Mouse (Mus musculus) CH12.LX (cell line): ENCODE measurements around the gene Rptor. TPM values are rescaled to one million over a fixed set of nuclear protein-coding genes. Genes with fewer than 3 reads are reported as not detected.

Source experiments
- DNase-seq: peaks from one replicate; pipeline ENCODE4 v3.0.0-alpha.2; 2013; ENCODE audit errors: extremely low read depth
- H3K27ac ChIP-seq: 2 replicates; pipeline ENCODE4 v1.5.1; 2012; ENCODE audit warnings: low read depth, mild to moderate bottlenecking, control low read depth, moderate library complexity; ENCODE audit not compliant: insufficient read depth
- H3K27me3 ChIP-seq: replicated peaks from 2 replicates; pipeline ENCODE3; 2012; ENCODE audit warnings: inconsistent platforms
- H3K36me3 ChIP-seq, 2 experiments: replicated peaks in 1 of 2; 2 replicates each; pipeline versions ENCODE3 to v1.6.1; 2012; ENCODE audit warnings: inconsistent platforms in 1 of 2, low read length in 1 of 2, mild to moderate bottlenecking in 1 of 2, mixed read lengths in 1 of 2, moderate library complexity in 1 of 2; ENCODE audit not compliant: control insufficient read depth in 1 of 2, insufficient read depth in 1 of 2
- H3K4me1 ChIP-seq, 2 experiments: 2 replicates each; pipeline ENCODE4 v1.6.1; 2012; ENCODE audit warnings: inconsistent platforms in 1 of 2, moderate library complexity in 1 of 2; ENCODE audit not compliant: insufficient read depth in 2 of 2, control insufficient read depth in 1 of 2
- H3K4me2 ChIP-seq: 2 replicates; pipeline ENCODE4 v1.6.1; 2012; ENCODE audit warnings: low read depth, mild to moderate bottlenecking, control low read depth; ENCODE audit not compliant: poor library complexity, insufficient read depth, severe bottlenecking
- H3K4me3 ChIP-seq, 3 experiments: fragments of 150-350 bp in 1 of 3; sonication (generic) in 1 of 3; replicated peaks in 1 of 3; 2 replicates each; pipeline versions ENCODE3 to v1.5.1; 2011 to 2012; ENCODE audit warnings: low read depth in 2 of 3, low read length in 2 of 3, mild to moderate bottlenecking in 2 of 3, moderate library complexity in 2 of 3, control low read depth in 1 of 3, improper control_type of control experiment in 1 of 3, inconsistent platforms in 1 of 3, mixed read lengths in 1 of 3; ENCODE audit not compliant: poor library complexity in 1 of 3
- H3K79me2 ChIP-seq: replicated peaks from 2 replicates; pipeline ENCODE4 v1.6.1; 2012; ENCODE audit warnings: mild to moderate bottlenecking, moderate library complexity; ENCODE audit not compliant: control insufficient read depth, poor library complexity, insufficient read depth, severe bottlenecking; ENCODE audit errors: extremely low read depth
- H3K9ac ChIP-seq: 2 replicates; pipeline ENCODE4 v1.6.1; 2012; ENCODE audit warnings: low read depth, mild to moderate bottlenecking, control low read depth, moderate library complexity; ENCODE audit not compliant: insufficient read depth
- H3K9me3 ChIP-seq: replicated peaks from 2 replicates; pipeline ENCODE3; 2012; ENCODE audit warnings: low read length, inconsistent platforms, mixed read lengths
- CHD1 ChIP-seq: IDR thresholded peaks from 2 replicates; pipeline ENCODE4 v1.6.1; 2012; ENCODE audit warnings: low read depth, low read length, improper control_type of control experiment, inconsistent platforms
- CHD2 ChIP-seq: IDR thresholded peaks from 2 replicates; pipeline ENCODE4 v1.6.1; 2011; ENCODE audit warnings: low read length, improper control_type of control experiment
- CTCF ChIP-seq, 2 experiments: IDR thresholded peaks in 1 of 2; conservative IDR thresholded peaks in 1 of 2; 2 replicates each; pipeline ENCODE4 v1.5.1; 2011 to 2012; ENCODE audit warnings: low read depth in 2 of 2, low read length in 2 of 2, improper control_type of control experiment in 1 of 2, inconsistent platforms in 1 of 2, mild to moderate bottlenecking in 1 of 2, moderate library complexity in 1 of 2
- ELF1 ChIP-seq: IDR thresholded peaks from 2 replicates; pipeline ENCODE4 v1.6.1; 2014; ENCODE audit warnings: low read depth, mild to moderate bottlenecking, inconsistent platforms, low read length, improper control_type of control experiment
- GABPA ChIP-seq: IDR thresholded peaks from 2 replicates; pipeline ENCODE4 v1.6.1; 2012; ENCODE audit warnings: low read depth, low read length, improper control_type of control experiment, inconsistent platforms; ENCODE audit not compliant: insufficient replicate concordance
- JUN ChIP-seq: IDR thresholded peaks from 2 replicates; pipeline ENCODE4 v1.6.1; 2011; ENCODE audit warnings: low read depth, mild to moderate bottlenecking, low read length, improper control_type of control experiment, moderate library complexity; ENCODE audit not compliant: insufficient read depth
- MAZ ChIP-seq: IDR thresholded peaks from 2 replicates; pipeline ENCODE4 v1.6.1; 2012; ENCODE audit warnings: low read depth, mild to moderate bottlenecking, inconsistent platforms, low read length, improper control_type of control experiment, moderate library complexity
- MEF2A ChIP-seq: IDR thresholded peaks from 2 replicates; pipeline ENCODE4 v1.6.1; 2014; ENCODE audit warnings: low read depth, mild to moderate bottlenecking, inconsistent platforms, low read length, improper control_type of control experiment, borderline replicate concordance
- NELFE ChIP-seq: IDR thresholded peaks from 2 replicates; pipeline ENCODE4 v1.6.1; 2011; ENCODE audit warnings: low read depth, low read length, improper control_type of control experiment
- NRF1 ChIP-seq: IDR thresholded peaks from 2 replicates; pipeline ENCODE4 v1.6.1; 2014; ENCODE audit warnings: low read depth, mild to moderate bottlenecking, inconsistent platforms, low read length, improper control_type of control experiment, moderate library complexity
- TBP ChIP-seq: conservative IDR thresholded peaks from 2 replicates; pipeline ENCODE4 v1.6.1; 2011; ENCODE audit warnings: low read depth, low read length, improper control_type of control experiment
- UBTF ChIP-seq: IDR thresholded peaks from 2 replicates; pipeline ENCODE4 v1.6.1; 2012; ENCODE audit warnings: low read depth, mild to moderate bottlenecking, inconsistent platforms, low read length, improper control_type of control experiment, moderate library complexity
- ZMIZ1 ChIP-seq: IDR thresholded peaks from 2 replicates; pipeline ENCODE4 v1.6.1; 2012; ENCODE audit warnings: low read depth, mild to moderate bottlenecking, inconsistent platforms, low read length, improper control_type of control experiment
- dilution Hi-C: fragments of 300-500 bp; cut with MboI; formaldehyde crosslinking; loops from 2 replicates; pipeline ENCODE4 v1.14.3; 2020; ENCODE audit warnings: low sequenced_read_pairs; ENCODE audit not compliant: extremely low pct_unique_long_range_greater_than_20kb, extremely low pct_ligation_motif_present
- in situ Hi-C: fragments of 300-500 bp; cut with MboI; formaldehyde crosslinking; loops from 3 replicates; pipeline ENCODE4 v1.14.3; 2019; ENCODE audit warnings: low sequenced_read_pairs, low pct_ligation_motif_present, low pct_unique_long_range_greater_than_20kb, mixed read lengths
- polyA plus RNA-seq: library from polyadenylated mRNA; unstranded; fragments of >175 nt; gene quantifications from 2 replicates; pipeline ENCODE4 v1.2.1, GENCODE M21; 2012; ENCODE audit warnings: low read depth; ENCODE audit not compliant: insufficient read length
- total RNA-seq, 2 experiments: library from RNA; depleted of rRNA; stranded (reverse); fragments of 300-350 nt in 1 of 2; fragments of >200 nt in 1 of 2; gene quantifications; 2 replicates each; pipeline ENCODE4 v1.2.3; 2012 to 2014

Rptor gene
- total and polyA plus RNA-seq, 3 experiments, result 10.3 to 33.1 (median 26.7) TPM

DNA sequence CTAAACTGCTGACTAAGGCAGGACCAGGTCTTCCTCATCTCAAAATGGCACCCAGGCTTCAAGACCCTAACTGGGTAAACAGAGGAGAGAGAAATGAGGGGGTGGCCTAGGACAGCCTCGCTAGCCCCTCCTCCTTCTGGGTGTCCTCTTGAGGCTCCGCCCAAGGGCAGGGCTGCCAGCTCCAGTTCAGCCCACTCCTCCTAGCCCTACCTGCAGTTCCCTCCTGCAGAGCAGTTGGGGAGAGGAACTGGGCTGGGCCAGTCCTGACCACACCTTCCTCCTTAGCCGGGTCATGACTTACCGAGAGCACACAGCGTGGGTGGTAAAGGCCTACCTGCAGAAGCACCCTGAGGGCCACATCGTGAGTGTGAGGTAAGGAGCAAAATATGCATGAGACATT is 291.9 kb downstream of the Rptor start:
- no peak for TF ChIP-seq CTCF (conservative IDR thresholded peaks at IDR 0.05 in 1 of 2, IDR thresholded peaks at IDR 0.05 in 1 of 2; ENCODE audit: low read depth in 2 of 2, low read length in 2 of 2)
- TF ChIP-seq ELF1, result no peak
- DNase-seq, result peak; percentile 34
- Histone ChIP-seq H3K9me3 (no peaks in the 10 kb centered on the region), H3K4me3 (no peak overlapping the region), H3K36me3 (peaks cover 75 to 98% of the 10 kb centered on the region in 2 experiments), H3K27ac (no peak overlapping the region), H3K9ac (no peak overlapping the region), H3K27me3 (no peaks in the 10 kb centered on the region), H3K4me1 (peaks cover 0 to 30% of the 10 kb centered on the region in 2 experiments; a peak in 2 of 4 replicates), H3K4me2 (no peak overlapping the region), H3K79me2 (no peaks in the 10 kb centered on the region)
- dilution Hi-C loops (no loop called here), in situ Hi-C loops (no loop called here)

DNA sequence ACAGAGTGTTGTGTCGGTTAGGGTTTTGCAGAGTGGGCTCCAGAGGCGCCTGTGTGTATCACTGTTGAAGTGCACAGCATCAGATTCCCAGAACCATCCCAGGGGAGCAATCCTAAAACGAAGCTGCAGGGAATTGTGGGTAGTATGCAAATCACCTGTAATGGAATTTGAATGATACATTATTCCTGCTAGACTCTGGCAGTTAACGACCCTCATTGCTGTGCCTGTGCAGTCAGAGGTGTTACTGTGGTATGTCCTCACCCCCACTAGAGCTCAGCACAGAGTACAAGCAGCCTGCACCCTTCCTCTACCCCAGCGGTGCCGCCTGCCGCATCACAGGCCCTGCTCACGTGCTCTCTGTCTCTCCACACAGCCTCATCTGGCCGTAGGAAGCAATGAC is 294.3 kb downstream of the Rptor start:
- no peak overlapping the region for H3K9ac ChIP-seq
- no peak overlapping the region for H3K27ac ChIP-seq
- no peak overlapping the region for H3K4me2 ChIP-seq
- peak; percentile 27 for DNase-seq
- peaks cover 0 to 30% of the 10 kb centered on the region in 2 experiments; a peak in 2 of 4 replicates for H3K4me1 ChIP-seq
- dilution Hi-C loops, result no loop called here
- H3K4me3 ChIP-seq, result no peak overlapping the region
- H3K36me3 ChIP-seq, result peaks cover 54 to 86% of the 10 kb centered on the region in 2 experiments
- in situ Hi-C loops, result no loop called here
- no peaks in the 10 kb centered on the region for H3K27me3 ChIP-seq
- H3K9me3 ChIP-seq, result no peaks in the 10 kb centered on the region
- no peaks in the 10 kb centered on the region for H3K79me2 ChIP-seq
- no peak for TF ChIP-seq MAZ
- no peak for TF ChIP-seq ZMIZ1
- TF ChIP-seq NELFE, result no peak
- TF ChIP-seq JUN, result no peak
- TF ChIP-seq CHD2, result no peak
- TF ChIP-seq CHD1, result no peak
- no peak for TF ChIP-seq GABPA
- no peak for TF ChIP-seq NRF1

DNA sequence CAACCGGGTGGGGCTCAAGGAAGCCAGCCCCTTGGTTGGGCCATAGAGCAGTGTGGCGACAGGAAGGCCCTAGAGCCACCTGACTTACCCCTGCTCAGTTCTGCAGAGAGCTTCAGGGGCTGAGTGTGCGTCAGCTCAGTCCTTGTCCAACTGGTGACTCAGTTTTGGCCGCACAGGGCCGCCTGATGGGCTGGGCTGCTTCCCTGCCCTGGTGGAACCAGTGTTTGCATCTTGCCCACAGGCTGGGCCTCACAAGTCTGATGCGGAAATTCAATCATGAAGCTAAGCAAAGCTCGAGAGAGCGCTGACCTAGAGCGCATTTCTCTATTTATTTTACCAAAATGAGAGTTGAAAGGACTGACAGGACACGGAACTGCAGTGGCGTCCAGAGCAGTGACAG is 296.3 kb downstream of the Rptor start:
- Histone ChIP-seq H3K36me3 (peaks cover 40 to 67% of the 10 kb centered on the region in 2 experiments), H3K4me3 (no peak overlapping the region), H3K79me2 (no peaks in the 10 kb centered on the region), H3K4me2 (no peak overlapping the region), H3K27me3 (no peaks in the 10 kb centered on the region), H3K4me1 (peaks cover 0 to 35% of the 10 kb centered on the region in 2 experiments; a peak in 2 of 4 replicates), H3K27ac (no peak overlapping the region), H3K9ac (no peak overlapping the region), H3K9me3 (no peaks in the 10 kb centered on the region)
- no peak for DNase-seq
- dilution Hi-C loops, result no loop called here
- in situ Hi-C loops, result no loop called here
- TF ChIP-seq TBP (no peak), MEF2A (no peak), UBTF (no peak)
